Mouse (Mus musculus): Measurements from ENCODE around the gene Avpr1a.

Avpr1a gene

GRCm38 (mm10) chr10:122447861-122448716 is at the start of gene Avpr1a:
Gene Avpr1a (plus strand): TSS chr10:122448499.
- DNase-seq: no peak

- no peak for DNase-seq
Observed at GRCm38 (mm10) chr10:122402270-122402669, 46.0 kb upstream of the Avpr1a start.

- no peak for DNase-seq
Observed at GRCm38 (mm10) chr10:122406333-122406732, 42.0 kb upstream of the Avpr1a start.

GRCm38 (mm10) chr10:122408697-122409409 is 39.4 kb upstream of the Avpr1a start:
- DNase-seq: no peak

GRCm38 (mm10) chr10:122410791-122411190 is 37.5 kb upstream of the Avpr1a start:
- DNase-seq: no peak

GRCm38 (mm10) chr10:122432690-122433089 is 15.6 kb upstream of the Avpr1a start:
- DNase-seq: no peak

- DNase-seq: peak in 1 of 2 experiments; percentile 4
Observed at GRCm38 (mm10) chr10:122447275-122447674, 1.0 kb upstream of the Avpr1a start.

- peak in 1 of 2 experiments; percentile 2 for DNase-seq
Observed at GRCm38 (mm10) chr10:122448717-122449611, 665 bp downstream of the Avpr1a start.

- DNase-seq: no peak
Observed at GRCm38 (mm10) chr10:122449856-122450255, 1.6 kb downstream of the Avpr1a start.

GRCm38 (mm10) chr10:122453466-122453865 is 5.2 kb downstream of the Avpr1a start:
- DNase-seq: no peak

GRCm38 (mm10) chr10:122455793-122456192 is 7.5 kb downstream of the Avpr1a start:
- no peak for DNase-seq

GRCm38 (mm10) chr10:122476846-122477245 is 28.5 kb downstream of the Avpr1a start:
- no peak for DNase-seq

GRCm38 (mm10) chr10:122498551-122498950 is 50.3 kb downstream of the Avpr1a start:
- no peak for DNase-seq

- DNase-seq: no peak
Observed at GRCm38 (mm10) chr10:122499306-122499705, 51.0 kb downstream of the Avpr1a start.
